Comparison of ENCODE assay signal across 30 mouse cellular contexts in the genomic region with DNA sequence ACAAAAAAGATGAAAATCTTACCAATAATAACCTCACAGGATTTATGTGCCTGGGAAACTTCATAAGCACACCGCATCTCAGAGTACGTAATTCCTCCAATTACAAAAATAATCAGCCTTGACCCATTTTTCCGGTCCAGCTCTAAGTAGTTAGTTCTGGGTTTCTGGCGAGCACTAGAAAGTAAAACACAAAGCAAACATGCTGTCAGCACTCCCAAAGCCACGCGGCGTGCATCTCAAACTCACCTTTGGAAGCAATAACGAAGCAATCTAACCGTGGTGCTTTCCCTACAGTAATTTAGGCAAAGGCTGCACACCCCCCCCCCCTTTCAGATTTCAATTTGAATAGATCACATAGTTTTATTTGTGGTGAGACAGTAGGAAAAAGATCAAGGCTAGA. TPM values are rescaled to one million over a fixed set of nuclear protein-coding genes. Genes with fewer than 3 reads are reported as not detected.
A peak's percentile ranks its signal among the peaks of the same experiment; 100 is the strongest.
DNase-seq lines count a peak whose midpoint lies in the region; ATAC-seq and TF ChIP-seq lines count a peak whose summit lies in the region.
"Had no signal": no experiment of that assay in that cellular context is flagged by ENCODE, and none has a peak within 500 bp of the region (broad histone marks: within the 10 kb centered on the region; RNA-seq: fewer than 3 reads in every experiment).

No protein-coding gene starts in this region.

- no peaks in the 10 kb centered on the region for H3K27me3 ChIP-seq in liver, adult 2 months (ENCODE audit: control insufficient read depth, insufficient read depth, low read length)
- H3K27me3 ChIP-seq in liver, embryonic 11.5 days (replicated peaks; ENCODE audit: control insufficient read depth, insufficient read depth, low read length) = no peaks in the 10 kb centered on the region
- H3K27me3 ChIP-seq in thymus, adult 2 months (ENCODE audit: control insufficient read depth, insufficient read depth, low read length) = no peaks in the 10 kb centered on the region
- no peaks in the 10 kb centered on the region for H3K27me3 ChIP-seq in midbrain, embryonic 14.5 days (ENCODE audit: control insufficient read depth, insufficient read depth, low read length)
- H3K27me3 ChIP-seq in kidney, embryonic 14.5 days (ENCODE audit: control insufficient read depth, insufficient read depth, low read length) = no peaks in the 10 kb centered on the region
- H3K27me3 ChIP-seq: embryonic facial prominence, embryonic 13.5 days; forebrain, embryonic 12.5 days; forebrain, embryonic 15.5 days; hindbrain, embryonic 12.5 days; hindbrain, embryonic 15.5 days; Patski had no signal

- DNase-seq in adrenal gland, adult 2 months = peak; percentile 26
- DNase-seq in adrenal gland, postnatal 10 days = no peak
- DNase-seq in liver, adult 2 months (ENCODE audit: extremely low read depth, low read depth, low spot score) = peak; percentile 44
- DNase-seq in liver, embryonic 11.5 days (ENCODE audit: low spot score) = no peak
- peak; percentile 43 for DNase-seq in induced T-regulatory cell, adult 2 months (ENCODE audit: low read depth)
- no peak for DNase-seq in thymus, adult 2 months
- DNase-seq in midbrain, embryonic 14.5 days = no peak
- DNase-seq: cerebellum, adult 11-12 months; cerebellum, adult 8-10 months; cerebellum, postnatal 10 days; cerebellum, postnatal 36 days; embryo, embryonic 11 days; gastrocnemius, postnatal 25 days; heart, adult 2 months had no signal

- no peaks in the 10 kb centered on the region for H3K4me1 ChIP-seq in liver, adult 2 months (ENCODE audit: control insufficient read depth, insufficient read depth, low read length)
- H3K4me1 ChIP-seq in liver, embryonic 11.5 days (replicated peaks; ENCODE audit: control insufficient read depth, insufficient read depth, low read length) = no peaks in the 10 kb centered on the region
- 0 out of 2 replicates have a peak, but pooled peaks cover 3% of the 10 kb centered on the region for H3K4me1 ChIP-seq in thymus, adult 2 months (replicated peaks; ENCODE audit: control insufficient read depth, insufficient read depth, low read length)
- H3K4me1 ChIP-seq in midbrain, embryonic 14.5 days (ENCODE audit: control insufficient read depth, insufficient read depth, low read length) = no peaks in the 10 kb centered on the region
- no peaks in the 10 kb centered on the region for H3K4me1 ChIP-seq in kidney, embryonic 14.5 days (ENCODE audit: control insufficient read depth, insufficient read depth, low read length)
- H3K4me1 ChIP-seq: forebrain, embryonic 12.5 days; forebrain, embryonic 15.5 days; heart, embryonic 10.5 days; hindbrain, embryonic 12.5 days; hindbrain, embryonic 15.5 days had no signal

- H3K4me3 ChIP-seq in liver, adult 2 months (ENCODE audit: insufficient read depth, low read depth, low read length) = no peak overlapping the region
- H3K4me3 ChIP-seq in liver, embryonic 11.5 days (ENCODE audit: low read depth, low read length) = no peak overlapping the region
- H3K4me3 ChIP-seq in thymus, adult 2 months (ENCODE audit: control insufficient read depth, insufficient read depth, low read length) = no peak overlapping the region
- H3K4me3 ChIP-seq in midbrain, embryonic 14.5 days (replicated peaks; ENCODE audit: low read depth, low read length) = no peak overlapping the region
- no peak overlapping the region for H3K4me3 ChIP-seq in kidney, embryonic 14.5 days (ENCODE audit: low read length)
- H3K4me3 ChIP-seq: embryonic facial prominence, embryonic 10.5 days; embryonic facial prominence, embryonic 13.5 days; erythroblast, embryonic 14.5 days; forebrain, embryonic 12.5 days; forebrain, embryonic 15.5 days; heart, adult 2 months; heart, embryonic 10.5 days; hindbrain, embryonic 12.5 days; hindbrain, embryonic 15.5 days had no signal

- peaks cover 43% of the 10 kb centered on the region for H3K36me3 ChIP-seq in liver, adult 2 months (ENCODE audit: control insufficient read depth, insufficient read depth, low read length)
- peaks cover 15% of the 10 kb centered on the region for H3K36me3 ChIP-seq in liver, embryonic 11.5 days (ENCODE audit: control insufficient read depth, insufficient read depth, low read length)
- H3K36me3 ChIP-seq in thymus, adult 2 months (ENCODE audit: control insufficient read depth, insufficient read depth, low read length) = peaks cover 40% of the 10 kb centered on the region
- H3K36me3 ChIP-seq in midbrain, embryonic 14.5 days (ENCODE audit: control insufficient read depth, insufficient read depth, low read length) = peaks cover 26% of the 10 kb centered on the region
- H3K36me3 ChIP-seq in kidney, embryonic 14.5 days (ENCODE audit: control insufficient read depth, insufficient read depth, low read length) = peaks cover 37% of the 10 kb centered on the region
- H3K36me3 ChIP-seq: forebrain, embryonic 15.5 days had no signal

- H3K9me3 ChIP-seq in liver, embryonic 11.5 days (ENCODE audit: control insufficient read depth, low read length) = no peaks in the 10 kb centered on the region
- H3K9me3 ChIP-seq in midbrain, embryonic 14.5 days (ENCODE audit: control insufficient read depth, low read length) = no peaks in the 10 kb centered on the region
- H3K9me3 ChIP-seq in kidney, embryonic 14.5 days (ENCODE audit: control insufficient read depth, low read length) = no peaks in the 10 kb centered on the region
- H3K9me3 ChIP-seq: embryonic facial prominence, embryonic 10.5 days; embryonic facial prominence, embryonic 13.5 days; forebrain, embryonic 12.5 days; forebrain, embryonic 15.5 days; G1E; heart, embryonic 10.5 days; hindbrain, embryonic 12.5 days; hindbrain, embryonic 15.5 days had no signal

- TF ChIP-seq CTCF in liver, adult 2 months (IDR thresholded peaks at IDR 0.05; ENCODE audit: low read depth, low read length) = no peak
- TF ChIP-seq CTCF in thymus, adult 2 months (IDR thresholded peaks at IDR 0.05; ENCODE audit: borderline replicate concordance, control insufficient read depth, extremely low read depth, insufficient read depth, low read length, poor library complexity) = no peak

- H3K4me2 ChIP-seq in liver, embryonic 11.5 days = no peak overlapping the region
- H3K4me2 ChIP-seq in midbrain, embryonic 14.5 days (ENCODE audit: low read length) = no peak overlapping the region
- H3K4me2 ChIP-seq in kidney, embryonic 14.5 days (replicated peaks; ENCODE audit: low read depth, low read length) = no peak overlapping the region
- H3K4me2 ChIP-seq: embryonic facial prominence, embryonic 13.5 days; forebrain, embryonic 12.5 days; forebrain, embryonic 15.5 days; hindbrain, embryonic 12.5 days; hindbrain, embryonic 15.5 days had no signal

- no peak overlapping the region for H3K9ac ChIP-seq in liver, adult 2 months (ENCODE audit: low read depth, low read length)
- H3K9ac ChIP-seq in liver, embryonic 11.5 days (ENCODE audit: low read depth, low read length) = no peak overlapping the region
- no peak overlapping the region for H3K9ac ChIP-seq in midbrain, embryonic 14.5 days (replicated peaks; ENCODE audit: low read length)
- H3K9ac ChIP-seq in kidney, embryonic 14.5 days (ENCODE audit: low read depth, low read length) = no peak overlapping the region
- H3K9ac ChIP-seq: embryonic facial prominence, embryonic 13.5 days; forebrain, embryonic 12.5 days; forebrain, embryonic 15.5 days; hindbrain, embryonic 12.5 days; hindbrain, embryonic 15.5 days had no signal

- ATAC-seq in liver, embryonic 11.5 days (replicated peaks; ENCODE audit: low FRiP score) = no peak
- no peak for ATAC-seq in midbrain, embryonic 14.5 days (ENCODE audit: low FRiP score, low TSS enrichment)
- no peak for ATAC-seq in kidney, embryonic 14.5 days (ENCODE audit: low FRiP score, low TSS enrichment)
- ATAC-seq: forebrain, embryonic 15.5 days; intestine, embryonic 16.5 days; Patski had no signal

- H3K27ac ChIP-seq in liver, adult 2 months (replicated peaks; ENCODE audit: insufficient read depth, low read depth, low read length) = no peak overlapping the region
- no peak overlapping the region for H3K27ac ChIP-seq in liver, embryonic 11.5 days (ENCODE audit: low read depth, low read length)
- H3K27ac ChIP-seq in thymus, adult 2 months (ENCODE audit: control insufficient read depth, insufficient read depth, low read length) = no peak overlapping the region
- no peak overlapping the region for H3K27ac ChIP-seq in midbrain, embryonic 14.5 days (replicated peaks; ENCODE audit: low read depth, low read length)
- H3K27ac ChIP-seq in kidney, embryonic 14.5 days (ENCODE audit: low read depth, low read length) = no peak overlapping the region
- H3K27ac ChIP-seq: embryonic facial prominence, embryonic 10.5 days; embryonic facial prominence, embryonic 13.5 days; forebrain, embryonic 12.5 days; forebrain, embryonic 15.5 days; heart, adult 2 months; heart, embryonic 10.5 days; hindbrain, embryonic 12.5 days; hindbrain, embryonic 15.5 days had no signal

- no peaks in the 10 kb centered on the region for H3K79me2 ChIP-seq in liver, adult 2 months (ENCODE audit: control insufficient read depth, insufficient read depth, low read length)

- no peak for TF ChIP-seq POLR2A in liver, adult 2 months (IDR thresholded peaks at IDR 0.05; ENCODE audit: extremely low read depth, insufficient read depth, low read length)
- no peak for TF ChIP-seq POLR2A in thymus, adult 2 months (IDR thresholded peaks at IDR 0.05; ENCODE audit: control insufficient read depth, extremely low read depth, insufficient read depth, low read length, poor library complexity)

- WGBS in liver, adult 2 months = 70% methylated on average over 9 of the region's 9 CpGs
- 91% methylated on average over 9 of the region's 9 CpGs for WGBS in liver, embryonic 11.5 days
- WGBS in thymus, adult 2 months = 95% methylated on average over 9 of the region's 9 CpGs
- WGBS in midbrain, embryonic 14.5 days = 92% methylated on average over 9 of the region's 9 CpGs
- 83% methylated on average over 9 of the region's 9 CpGs for WGBS in kidney, embryonic 14.5 days

RNA-seq across cellular contexts. Expression of a gene that starts 45.5 kb away (rescaled TPM):
- 10 to 100 TPM; 43.1 to 60.1 TPM for total RNA-seq in adrenal gland, adult 2 months (2021)
- 1.9 and 2.8 TPM in 2 replicates for polyA plus RNA-seq in adrenal gland, adult 2 months (2012; rRNA removed)
- total RNA-seq in adrenal gland, postnatal 10 days (2021) = 10 to 100 TPM; 40.2 to 46.6 TPM
- total RNA-seq in liver, adult 2 months (2014; rRNA removed) = 28.9 and 34.3 TPM in 2 replicates
- polyA plus RNA-seq in liver, adult 2 months (2012; rRNA removed) = 6.0 and 6.7 TPM in 2 replicates
- 35.1 and 35.6 TPM in 2 replicates for polyA plus RNA-seq in liver, embryonic 11.5 days (2014; fragmentation: Nextera tagmentation; extraction: Ambion mirVana)
- 10.5 and 13.2 TPM in 2 replicates for polyA plus RNA-seq in thymus, adult 2 months (2012; rRNA removed)
- polyA plus RNA-seq in midbrain, embryonic 14.5 days (2014; fragmentation: Nextera tagmentation; extraction: Ambion mirVana) = 12.4 and 16.0 TPM in 2 replicates
- 27.5 and 32.1 TPM in 2 replicates for polyA plus RNA-seq in kidney, embryonic 14.5 days (2014; fragmentation: Nextera tagmentation; extraction: Ambion mirVana)

RNA-seq across cellular contexts. Expression of a gene that starts 55.3 kb away (rescaled TPM):
- not detected for total RNA-seq in adrenal gland, adult 2 months (2021)
- polyA plus RNA-seq in adrenal gland, adult 2 months (2012; rRNA removed) = not detected in 2 replicates
- total RNA-seq in adrenal gland, postnatal 10 days (2021) = under 1 TPM; 0.09 to 0.12 TPM
- total RNA-seq in liver, adult 2 months (2014; rRNA removed) = not detected in 2 replicates
- not detected in 2 replicates for polyA plus RNA-seq in liver, adult 2 months (2012; rRNA removed)
- polyA plus RNA-seq in liver, embryonic 11.5 days (2014; fragmentation: Nextera tagmentation; extraction: Ambion mirVana) = 0.44 and 0.45 TPM in 2 replicates
- 0.05 TPM in 1 of 2 replicates, not detected in the other for polyA plus RNA-seq in thymus, adult 2 months (2012; rRNA removed)
- not detected in 2 replicates for polyA plus RNA-seq in midbrain, embryonic 14.5 days (2014; fragmentation: Nextera tagmentation; extraction: Ambion mirVana)
- polyA plus RNA-seq in kidney, embryonic 14.5 days (2014; fragmentation: Nextera tagmentation; extraction: Ambion mirVana) = 0.14 TPM in 1 of 2 replicates, not detected in the other
- total RNA-seq: adrenal gland, adult 18-20 months; heart, postnatal 25 days had no signal
- polyA plus RNA-seq: forebrain, embryonic 12.5 days; forebrain, embryonic 15.5 days; G1E; heart, embryonic 10.5 days; heart, embryonic 14.5 days; heart, postnatal 0 days; hindbrain, embryonic 15.5 days; Patski had no signal

Comparison
In these comparisons a context has a peak if more than half of its experiments do, and no peak if none do; other contexts are left out.
1. DNase-seq: peak in adrenal gland, adult 2 months (single experiment), liver, adult 2 months (single experiment) and induced T-regulatory cell, adult 2 months (single experiment); none in adrenal gland, postnatal 10 days (single experiment), liver, embryonic 11.5 days (single experiment), thymus, adult 2 months (single experiment) and midbrain, embryonic 14.5 days (single experiment).